Mouse (Mus musculus): ENCODE measurements around the gene Gm48551. TPM values are rescaled to one million over a fixed set of nuclear protein-coding genes. Genes with fewer than 3 reads are reported as not detected.

Gm48551 gene
- polyA plus RNA-seq, 1 experiment from 2014 or later, result 0.07 TPM

DNA sequence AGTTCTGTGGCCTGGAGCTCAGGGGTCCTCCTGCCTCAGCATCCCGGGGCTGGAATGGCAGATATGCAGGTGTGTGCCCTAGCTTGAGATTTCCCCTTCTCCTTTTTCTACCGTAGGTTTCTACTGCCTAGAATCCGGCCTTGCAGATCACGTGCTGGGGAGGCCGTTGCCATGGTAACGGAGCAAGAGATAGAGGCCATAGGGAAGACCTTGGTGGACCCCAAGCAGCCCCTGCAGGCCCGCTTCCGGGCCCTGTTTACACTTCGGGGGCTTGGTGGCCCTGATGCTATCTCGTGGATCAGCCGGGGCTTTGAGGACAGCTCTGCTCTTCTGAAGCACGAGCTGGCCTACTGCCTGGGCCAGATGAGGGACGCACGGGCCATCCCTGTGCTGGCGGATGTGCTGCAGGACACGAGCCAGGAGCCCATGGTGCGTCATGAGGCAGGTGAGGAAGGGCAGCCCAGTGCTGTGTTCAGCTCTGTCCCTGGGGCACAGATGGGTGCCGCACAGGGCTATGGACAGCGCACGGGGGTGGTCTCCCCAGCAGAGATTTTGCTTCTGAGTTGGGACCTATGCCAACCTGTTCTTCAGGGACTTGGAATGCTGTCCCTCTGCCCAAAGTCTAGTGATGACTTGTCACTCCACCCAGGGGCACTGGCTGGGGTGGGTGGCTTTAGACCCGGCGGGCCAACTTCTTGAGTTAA is 1.5 kb downstream of the Gm48551 start:
- H3K27ac ChIP-seq, result no peak overlapping the region
- H3K79me2 ChIP-seq (ENCODE audit: inconsistent target), result peaks cover 32% of the 10 kb centered on the region
- H3K4me3 ChIP-seq (ENCODE audit: inconsistent target), result peak overlapping the region; percentile 100; the same call in 1 of the 2 replicates
- 86% methylated on average over 22 of the region's 22 CpGs for WGBS (ENCODE audit: missing documents)
- H3K36me3 ChIP-seq (ENCODE audit: inconsistent target), result peaks cover 22% of the 10 kb centered on the region; the same call in 1 of the 2 replicates

DNA sequence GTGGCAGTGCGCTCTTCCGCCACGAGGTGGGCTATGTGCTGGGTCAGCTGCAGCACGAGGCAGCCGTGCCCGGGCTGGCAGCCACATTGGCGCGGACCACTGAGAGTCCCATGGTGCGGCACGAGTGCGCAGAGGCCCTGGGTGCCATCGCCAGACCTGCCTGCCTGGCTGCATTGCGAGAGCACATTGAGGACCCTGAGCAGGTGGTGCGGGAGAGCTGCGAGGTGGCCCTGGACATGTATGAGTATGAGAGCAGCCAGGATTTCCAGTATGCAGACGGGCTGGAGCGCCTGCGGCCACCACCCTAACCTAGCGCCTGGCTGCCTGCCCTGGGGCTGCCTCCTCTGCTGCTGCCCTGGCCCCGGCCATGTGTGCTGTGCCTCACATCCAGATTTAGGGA is 3.5 kb downstream of the Gm48551 start:
- peaks cover 32% of the 10 kb centered on the region for H3K79me2 ChIP-seq (ENCODE audit: inconsistent target)
- no peak overlapping the region for H3K4me3 ChIP-seq (ENCODE audit: inconsistent target)
- H3K36me3 ChIP-seq (ENCODE audit: inconsistent target), result peaks cover 22% of the 10 kb centered on the region; the same call in 1 of the 2 replicates
- 95% methylated on average over 19 of the region's 20 CpGs for WGBS (ENCODE audit: missing documents)
- no peak overlapping the region for H3K27ac ChIP-seq

DNA sequence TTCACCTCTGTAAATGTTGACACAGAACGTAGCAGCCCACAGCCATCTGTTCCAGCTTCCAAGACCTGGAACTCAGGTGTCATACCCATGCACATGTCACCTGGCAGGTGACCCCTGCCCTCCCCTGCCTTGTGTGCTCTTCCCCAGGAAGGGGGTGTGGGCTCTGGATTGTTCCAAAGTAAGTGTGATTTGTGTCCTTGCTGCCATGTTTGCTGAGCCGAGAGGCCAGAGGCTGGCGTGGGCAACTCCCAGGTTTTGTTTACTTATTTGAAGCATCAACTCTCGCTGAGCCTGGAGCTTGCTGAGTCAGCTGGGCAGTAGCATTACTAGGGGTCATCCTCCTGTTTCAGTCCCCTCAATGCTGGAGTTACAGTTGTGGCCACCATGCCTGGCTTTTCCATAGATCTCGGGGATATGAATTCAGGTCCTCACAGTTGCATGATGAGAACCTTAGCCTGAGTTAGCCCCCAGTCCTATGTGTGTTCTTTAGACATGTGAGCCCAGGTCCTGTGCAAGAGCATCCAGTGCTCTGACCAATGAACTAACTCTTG is 4.3 kb downstream of the Gm48551 start, which contains the start of gene Gm48552:
TSS of gene Gm48552 (plus strand) at position 501 of the 551 bp plus-strand sequence.
- H3K27ac ChIP-seq, result peak within 1 kb of the TSS; percentile 41
- 95% methylated on average over 5 of the region's 5 CpGs for WGBS (ENCODE audit: missing documents)
- H3K36me3 ChIP-seq (ENCODE audit: inconsistent target), result peaks cover 22% of the 10 kb centered on the region; the same call in 1 of the 2 replicates
- no peak within 1 kb of the TSS for H3K4me3 ChIP-seq (ENCODE audit: inconsistent target)
- peaks cover 32% of the 10 kb centered on the region for H3K79me2 ChIP-seq (ENCODE audit: inconsistent target)

DNA sequence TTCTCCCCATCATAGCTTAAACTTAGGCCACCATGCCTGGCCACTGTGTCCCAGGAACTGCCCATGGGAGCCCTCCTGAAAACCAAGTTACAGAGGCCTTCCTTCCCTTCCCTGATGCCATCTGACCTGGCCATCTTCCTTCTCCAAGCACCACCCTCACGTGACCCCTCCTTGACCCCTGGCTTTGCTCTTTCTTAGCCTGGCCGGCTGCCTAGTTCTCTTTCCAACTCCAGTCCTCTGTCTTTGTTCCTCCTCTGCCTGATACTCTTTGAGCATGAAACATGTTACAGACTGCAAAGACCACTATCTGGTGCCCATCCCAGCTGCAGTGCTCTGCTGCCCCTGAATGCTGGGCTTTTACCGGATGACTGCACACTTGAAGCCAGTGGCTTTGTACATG is 5.1 kb downstream of the Gm48551 start:
- Histone ChIP-seq H3K27ac (peak overlapping the region; percentile 41), H3K79me2 (ENCODE audit: inconsistent target) (peaks cover 32% of the 10 kb centered on the region)

DNA sequence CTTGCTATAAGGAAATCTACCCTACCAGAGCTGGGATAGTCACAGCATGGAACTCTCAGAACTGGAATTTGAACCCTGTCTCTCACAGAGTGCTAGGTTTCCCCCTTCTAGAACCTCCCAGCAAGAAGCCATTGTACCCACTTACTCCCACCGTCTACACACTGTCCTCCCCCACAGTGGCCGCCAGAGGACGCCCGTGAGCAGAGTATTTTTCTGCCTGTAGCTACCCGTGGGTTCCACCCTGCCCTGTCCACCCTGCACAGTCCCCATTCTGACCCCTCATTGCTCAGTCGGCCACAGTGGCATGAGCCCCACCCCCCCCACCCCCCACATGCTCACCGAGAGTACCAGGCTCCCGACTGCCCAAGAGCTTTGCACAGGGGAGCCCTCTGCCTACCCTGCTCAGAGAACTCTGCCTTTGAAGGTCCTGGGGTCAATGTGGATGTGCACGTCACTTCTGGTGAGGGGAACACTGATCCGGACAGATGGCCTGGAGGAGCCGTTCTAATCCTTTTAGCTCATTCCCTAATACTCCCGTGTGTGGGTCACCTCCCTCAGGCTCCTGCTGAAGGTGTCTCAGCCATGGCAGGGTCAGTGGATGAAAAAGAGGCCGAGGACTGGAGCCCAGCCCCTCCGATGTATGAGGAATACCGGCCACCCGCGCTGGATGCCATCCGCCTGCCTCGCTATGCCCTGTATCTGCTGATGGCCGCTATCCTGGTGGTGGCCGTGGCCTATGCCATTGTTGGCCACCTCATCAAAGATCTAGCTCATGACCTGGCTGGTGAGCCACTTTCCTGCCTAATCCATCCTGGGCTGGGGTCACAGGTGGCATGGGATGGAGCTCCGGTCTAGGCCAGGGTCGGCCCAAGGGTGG is 5.8 kb downstream of the Gm48551 start:
- peaks cover 22% of the 10 kb centered on the region; the same call in 1 of the 2 replicates for H3K36me3 ChIP-seq (ENCODE audit: inconsistent target)
- peaks cover 25% of the 10 kb centered on the region for H3K79me2 ChIP-seq (ENCODE audit: inconsistent target)
- 67% methylated on average over 22 of the region's 23 CpGs for WGBS (ENCODE audit: missing documents)
- no peak overlapping the region for H3K4me3 ChIP-seq (ENCODE audit: inconsistent target)
- peak overlapping the region; percentile 41 for H3K27ac ChIP-seq

More for the DNA sequence above, 5.1 kb downstream of the Gm48551 start:
- H3K36me3 ChIP-seq (ENCODE audit: inconsistent target), result peaks cover 22% of the 10 kb centered on the region; the same call in 1 of the 2 replicates
- WGBS (ENCODE audit: missing documents), result 71% methylated on average over 3 of the region's 3 CpGs
- H3K4me3 ChIP-seq (ENCODE audit: inconsistent target), result no peak overlapping the region

DNA sequence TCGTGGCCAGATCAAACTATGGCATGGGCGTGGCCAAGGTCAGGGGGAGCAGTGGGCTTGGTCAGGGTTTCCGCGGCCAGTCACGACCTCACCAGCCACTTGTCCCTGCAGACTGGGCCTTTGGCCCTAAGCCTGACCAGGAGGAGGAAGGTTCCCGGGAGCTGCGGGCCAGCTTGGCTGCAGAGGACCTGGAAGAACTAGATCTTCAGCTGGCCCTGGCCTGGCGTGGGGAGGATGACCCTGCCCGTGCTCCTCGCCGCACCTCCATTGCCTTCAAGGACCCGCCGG is 6.4 kb downstream of the Gm48551 start:
- Histone ChIP-seq H3K4me3 (ENCODE audit: inconsistent target) (no peak overlapping the region), H3K27ac (no peak overlapping the region), H3K36me3 (ENCODE audit: inconsistent target) (peaks cover 22% of the 10 kb centered on the region; the same call in 1 of the 2 replicates), H3K79me2 (ENCODE audit: inconsistent target) (peaks cover 19% of the 10 kb centered on the region)
- 89% methylated on average over 12 of the region's 13 CpGs for WGBS (ENCODE audit: missing documents)

DNA sequence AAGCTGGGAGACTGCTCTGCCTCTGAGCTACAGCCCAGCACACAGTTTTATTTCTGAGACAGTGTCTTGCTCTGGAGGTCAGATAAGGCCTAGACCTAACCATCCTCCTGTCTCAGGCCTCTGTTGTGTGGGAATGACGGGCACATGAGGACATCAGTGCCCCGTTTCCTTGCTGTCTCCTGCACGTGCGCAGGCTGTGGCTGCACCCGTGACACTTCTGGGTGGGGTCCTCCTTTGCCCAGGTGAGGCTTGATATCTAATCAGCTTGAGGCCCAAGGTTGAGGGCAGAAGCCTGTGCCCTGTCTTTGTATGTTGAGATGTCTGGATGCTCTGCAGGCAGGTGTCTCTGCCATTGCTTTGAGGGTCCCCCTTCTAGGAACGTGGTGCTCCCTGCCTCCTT is 8.0 kb downstream of the Gm48551 start:
- no peak overlapping the region for H3K4me3 ChIP-seq (ENCODE audit: inconsistent target)

DNA sequence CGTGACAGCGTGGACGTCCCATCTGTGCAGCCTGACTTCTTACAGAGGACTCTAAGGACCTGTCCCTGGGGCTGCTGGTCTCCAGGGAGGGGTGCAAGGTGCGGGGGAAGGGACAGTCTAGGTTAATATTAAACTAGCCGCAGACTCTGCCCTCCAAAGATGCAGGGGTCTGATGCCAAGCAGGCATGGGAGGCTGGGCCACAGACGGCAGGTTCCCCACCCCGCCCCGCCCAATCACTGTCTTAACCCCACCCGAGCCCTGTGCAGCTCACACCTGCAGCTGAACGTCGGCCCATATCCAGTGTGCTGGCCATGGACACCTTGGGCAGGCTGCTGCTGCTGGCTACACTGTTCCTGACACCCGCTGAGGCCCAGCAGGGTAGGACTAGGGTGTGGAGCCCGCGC is 8.5 kb downstream of the Gm48551 start, which contains the start of gene Smim24:
TSS of gene Smim24 (plus strand) at position 271 of the 405 bp plus-strand sequence.
- Histone ChIP-seq H3K36me3 (ENCODE audit: inconsistent target) (peaks cover 14% of the 10 kb centered on the region; the same call in 1 of the 2 replicates), H3K79me2 (ENCODE audit: inconsistent target) (peaks cover 7% of the 10 kb centered on the region; the same call in 1 of the 2 replicates), H3K27ac (peak within 1 kb of the TSS; percentile 48), H3K4me3 (ENCODE audit: inconsistent target) (peak within 1 kb of the TSS; percentile 33)
- 74% methylated on average over 10 of the region's 14 CpGs for WGBS (ENCODE audit: missing documents)

More for the DNA sequence above, 8.0 kb downstream of the Gm48551 start:
- Histone ChIP-seq H3K27ac (no peak overlapping the region), H3K79me2 (ENCODE audit: inconsistent target) (peaks cover 4% of the 10 kb centered on the region; the same call in 1 of the 2 replicates), H3K36me3 (ENCODE audit: inconsistent target) (peaks cover 10% of the 10 kb centered on the region; the same call in 1 of the 2 replicates)
- WGBS (ENCODE audit: missing documents), result 97% methylated on average over 6 of the region's 6 CpGs

DNA sequence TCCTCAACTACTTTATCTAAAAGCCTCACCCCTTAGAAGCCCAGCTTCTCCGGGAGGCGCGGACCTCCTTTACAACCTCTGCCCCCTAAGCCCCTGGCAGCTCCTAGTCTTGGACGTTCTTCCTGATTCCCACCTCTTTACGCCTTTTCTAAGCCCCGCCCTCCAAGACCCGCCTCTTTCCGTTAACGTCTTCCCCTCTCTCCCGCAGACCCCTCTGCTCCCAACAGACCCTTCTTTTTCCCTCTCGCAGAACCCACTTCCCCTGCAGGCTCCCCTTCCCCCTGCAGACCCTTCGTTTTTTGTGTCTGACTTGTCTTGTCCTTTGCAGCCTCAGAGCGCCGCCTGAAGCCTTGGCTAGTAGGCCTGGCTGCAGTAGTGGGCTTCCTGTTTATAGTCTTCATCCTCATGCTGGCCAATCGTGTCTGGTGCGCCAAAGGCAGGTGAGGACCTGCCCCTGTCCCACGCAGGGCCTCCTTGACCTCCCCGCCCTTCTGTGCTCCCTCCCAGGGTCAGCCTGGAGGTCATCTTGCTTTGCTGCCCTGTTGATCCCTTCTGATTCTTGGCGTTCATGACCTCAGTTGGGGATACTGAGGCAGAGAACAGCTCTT is 9.3 kb downstream of the Gm48551 start:
- Histone ChIP-seq H3K4me3 (ENCODE audit: inconsistent target) (peak overlapping the region; percentile 33), H3K79me2 (ENCODE audit: inconsistent target) (peaks cover 15% of the 10 kb centered on the region; the same call in 1 of the 2 replicates), H3K36me3 (ENCODE audit: inconsistent target) (peaks cover 11% of the 10 kb centered on the region; the same call in 1 of the 2 replicates), H3K27ac (peak overlapping the region; percentile 48)
- WGBS (ENCODE audit: missing documents), result 12% methylated on average over 18 of the region's 19 CpGs

DNA sequence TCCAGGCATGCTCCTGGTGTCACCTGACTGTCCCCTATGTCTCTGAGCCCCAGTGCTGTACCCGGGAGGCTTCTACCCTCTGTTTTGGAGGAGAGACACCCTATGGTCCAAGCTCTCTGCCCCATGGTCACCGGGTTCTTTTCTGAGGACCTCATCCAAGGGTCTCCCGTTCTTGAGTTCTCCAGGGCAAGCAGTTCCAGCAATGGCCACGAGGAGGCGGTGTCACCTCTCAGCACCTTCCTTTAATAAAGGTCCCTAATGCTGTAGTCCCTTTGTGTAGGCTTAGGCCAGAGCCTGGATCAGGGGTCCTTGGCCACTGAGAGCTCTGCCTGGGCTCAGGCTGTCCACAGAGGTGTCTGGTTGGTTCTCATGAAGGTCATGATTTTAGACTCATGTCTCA is 10.9 kb downstream of the Gm48551 start:
- Histone ChIP-seq H3K27ac (no peak overlapping the region), H3K4me3 (ENCODE audit: inconsistent target) (no peak overlapping the region), H3K79me2 (ENCODE audit: inconsistent target) (peaks cover 30% of the 10 kb centered on the region; the same call in 1 of the 2 replicates), H3K36me3 (ENCODE audit: inconsistent target) (peaks cover 21% of the 10 kb centered on the region; the same call in 1 of the 2 replicates)
- 24% methylated on average over 5 of the region's 5 CpGs for WGBS (ENCODE audit: missing documents)

DNA sequence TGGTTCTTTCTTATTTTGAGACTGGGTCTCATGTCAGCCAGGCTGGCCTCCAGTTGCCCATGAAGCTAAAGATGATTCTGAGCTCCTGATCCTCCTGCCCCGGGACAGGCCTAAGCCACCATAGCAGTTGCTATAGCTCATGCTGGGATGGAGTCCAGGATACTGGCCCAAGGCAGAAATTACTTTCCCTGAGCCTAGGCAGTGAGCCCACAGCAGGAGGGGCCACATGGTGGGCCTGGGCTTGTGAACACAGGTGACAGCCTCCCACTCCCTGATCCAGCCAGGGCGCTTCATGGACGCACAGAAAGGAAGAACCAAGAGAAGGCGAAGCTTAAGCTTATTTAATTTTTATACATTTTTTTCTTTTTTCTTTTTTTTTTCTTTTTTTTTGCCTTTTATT is 11.6 kb downstream of the Gm48551 start:
- H3K27ac ChIP-seq, result no peak overlapping the region
- peaks cover 38% of the 10 kb centered on the region; the same call in 1 of the 2 replicates for H3K79me2 ChIP-seq (ENCODE audit: inconsistent target)
- WGBS (ENCODE audit: missing documents), result 100% methylated on average over 2 of the region's 4 CpGs
- no peak overlapping the region for H3K4me3 ChIP-seq (ENCODE audit: inconsistent target)
- peaks cover 21% of the 10 kb centered on the region; the same call in 1 of the 2 replicates for H3K36me3 ChIP-seq (ENCODE audit: inconsistent target)

DNA sequence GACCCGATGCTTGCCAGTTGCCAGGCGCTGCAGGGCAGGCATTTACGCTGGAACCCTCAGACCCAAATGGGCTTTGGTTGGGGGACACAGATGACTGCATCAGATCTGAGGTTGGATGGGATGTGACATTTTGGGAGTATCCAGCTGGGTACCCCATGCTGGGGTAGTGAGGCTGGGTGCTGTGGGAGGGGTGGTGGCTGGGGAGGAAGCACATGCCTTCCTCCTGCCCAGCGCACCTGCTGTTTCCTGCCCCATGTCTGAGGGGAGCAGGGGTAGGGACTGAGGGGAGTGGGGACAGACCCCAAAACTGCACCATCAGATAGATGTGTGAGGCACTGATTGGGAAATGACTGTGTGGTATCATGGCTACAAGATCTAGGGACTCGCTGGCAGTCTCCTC is 12.5 kb downstream of the Gm48551 start:
- Histone ChIP-seq H3K79me2 (ENCODE audit: inconsistent target) (peaks cover 43% of the 10 kb centered on the region; the same call in 1 of the 2 replicates), H3K4me3 (ENCODE audit: inconsistent target) (no peak overlapping the region), H3K27ac (no peak overlapping the region), H3K36me3 (ENCODE audit: inconsistent target) (peaks cover 21% of the 10 kb centered on the region; the same call in 1 of the 2 replicates)
- 82% methylated on average over 5 of the region's 5 CpGs for WGBS (ENCODE audit: missing documents)

DNA sequence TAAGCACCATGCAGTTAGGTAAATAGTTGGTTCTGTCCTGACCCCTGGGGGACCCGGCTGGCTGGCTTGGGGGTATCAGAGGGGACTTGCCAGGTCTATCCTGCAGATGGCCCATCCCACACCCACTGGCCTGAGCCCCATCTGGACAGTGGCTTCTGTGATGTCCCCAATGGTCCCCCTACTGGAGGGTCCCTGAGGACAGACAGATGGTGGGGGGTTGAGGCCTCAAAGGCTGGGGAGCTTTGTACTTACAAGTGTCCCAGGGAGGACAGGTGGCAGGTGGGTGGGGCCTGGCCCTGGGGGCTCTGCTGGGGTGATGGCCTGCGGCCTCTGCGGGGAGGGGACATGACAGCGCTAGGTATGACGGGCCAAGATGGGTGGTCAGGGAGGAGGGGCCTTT is 15.0 kb downstream of the Gm48551 start:
- H3K4me3 ChIP-seq (ENCODE audit: inconsistent target), result no peak overlapping the region
- H3K79me2 ChIP-seq (ENCODE audit: inconsistent target), result peaks cover 54% of the 10 kb centered on the region; the same call in 1 of the 2 replicates
- peaks cover 31% of the 10 kb centered on the region; the same call in 1 of the 2 replicates for H3K36me3 ChIP-seq (ENCODE audit: inconsistent target)
- H3K27ac ChIP-seq, result no peak overlapping the region
- WGBS (ENCODE audit: missing documents), result 92% methylated on average over 3 of the region's 5 CpGs

Measured in macrophage (primary cell).